Mouse (Mus musculus) A20 (cell line): ENCODE measurements at regions not wholly inside any gene's neighbourhood (a gene's known extent, or its start where the extent isn't known, plus 50 kb on each side); places are given as distances from the start of the nearest gene placed in this dataset.

ENCODE experiments used
- DNase-seq: peaks from one replicate; pipeline ENCODE4 v3.0.0-alpha.2; 2011; ENCODE audit warnings: low read depth, low spot score

- DNase-seq: peak; percentile 3
Observed at GRCm38 (mm10) chr6:100923070-100923469, 89.6 kb downstream of the Ppp4r2 start.

GRCm38 (mm10) chr6:100923686-100924085 lies 90.3 kb downstream of the Ppp4r2 start:
- no peak for DNase-seq

GRCm38 (mm10) chr6:100928791-100929758 lies 95.7 kb downstream of the Ppp4r2 start:
- DNase-seq: no peak

DNA sequence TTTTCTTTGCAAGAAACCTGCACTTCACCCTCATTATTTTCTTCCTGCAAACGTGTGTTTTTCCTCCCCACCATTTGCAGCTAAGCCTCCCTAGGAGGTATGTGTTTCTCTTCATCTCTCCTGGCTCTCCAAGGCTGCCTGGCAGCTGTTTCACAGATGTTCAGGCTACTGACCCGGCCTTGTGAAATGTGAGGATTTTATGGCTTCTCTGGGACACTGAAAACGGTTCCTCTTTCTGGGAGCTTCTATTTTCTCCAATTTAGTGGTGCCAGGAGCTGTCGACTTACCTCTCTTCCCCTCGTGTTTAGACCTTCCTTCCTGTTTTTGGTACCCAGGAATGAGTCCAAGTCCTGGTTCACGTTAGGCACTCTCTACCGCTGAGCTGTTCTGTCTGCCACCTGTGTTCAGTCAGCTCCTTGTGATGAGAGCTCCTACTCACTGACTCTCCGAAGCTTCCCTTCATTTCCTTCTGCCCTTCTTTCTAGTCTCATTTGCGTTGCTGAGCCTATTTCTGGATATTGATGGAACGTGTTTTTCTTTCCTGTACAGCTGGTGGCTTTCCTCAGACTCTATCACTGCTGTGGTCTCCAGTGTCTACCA lies 96.4 kb downstream of the Ppp4r2 start:
- no peak for DNase-seq

- no peak for DNase-seq
Observed at GRCm38 (mm10) chr6:100930706-100931105, 97.3 kb downstream of the Ppp4r2 start.

GRCm38 (mm10) chr6:100934424-100934823 lies 101.0 kb downstream of the Ppp4r2 start:
- no peak for DNase-seq

DNA sequence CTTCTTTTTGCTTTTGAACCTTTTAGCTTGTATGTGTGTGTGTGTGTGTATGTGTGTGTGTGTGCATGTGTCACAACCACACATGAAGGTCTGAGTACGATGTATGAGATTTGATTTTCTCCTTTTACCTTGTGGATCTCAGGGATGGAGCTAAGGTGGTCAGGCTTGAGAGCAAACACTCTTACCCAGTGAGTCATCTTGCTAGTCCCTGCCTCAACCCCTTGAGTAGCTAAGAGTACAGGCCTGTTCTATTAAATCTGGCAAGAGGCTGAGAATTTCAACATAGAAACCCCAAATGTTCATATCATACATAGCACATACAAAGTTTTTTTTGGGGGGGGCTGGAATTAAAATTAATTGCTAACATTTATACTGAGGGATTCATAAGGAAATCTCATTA lies 104.4 kb downstream of the Ppp4r2 start:
- no peak for DNase-seq

DNA sequence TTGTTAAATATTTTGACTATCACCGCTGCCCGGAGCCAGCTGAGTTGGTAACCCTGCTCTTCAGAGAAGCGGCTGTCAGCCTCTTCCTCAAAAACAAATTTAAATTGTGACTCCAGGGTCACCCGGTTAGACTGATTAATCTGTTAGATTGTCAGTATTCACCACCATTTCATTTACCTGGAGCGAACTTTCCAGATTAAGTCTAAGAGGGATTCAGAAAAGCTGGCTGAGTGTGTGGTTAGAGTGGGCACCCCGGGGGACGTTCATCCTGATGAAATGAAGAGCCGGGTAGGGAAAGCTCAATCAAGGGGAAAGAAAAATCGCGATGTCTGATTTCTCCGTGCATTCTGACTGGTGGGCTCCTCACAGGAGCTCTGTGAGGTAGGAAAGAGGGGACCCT lies 105.0 kb downstream of the Ppp4r2 start:
- DNase-seq: no peak

GRCm38 (mm10) chr6:100939042-100939441 lies 105.6 kb downstream of the Ppp4r2 start:
- no peak for DNase-seq

DNA sequence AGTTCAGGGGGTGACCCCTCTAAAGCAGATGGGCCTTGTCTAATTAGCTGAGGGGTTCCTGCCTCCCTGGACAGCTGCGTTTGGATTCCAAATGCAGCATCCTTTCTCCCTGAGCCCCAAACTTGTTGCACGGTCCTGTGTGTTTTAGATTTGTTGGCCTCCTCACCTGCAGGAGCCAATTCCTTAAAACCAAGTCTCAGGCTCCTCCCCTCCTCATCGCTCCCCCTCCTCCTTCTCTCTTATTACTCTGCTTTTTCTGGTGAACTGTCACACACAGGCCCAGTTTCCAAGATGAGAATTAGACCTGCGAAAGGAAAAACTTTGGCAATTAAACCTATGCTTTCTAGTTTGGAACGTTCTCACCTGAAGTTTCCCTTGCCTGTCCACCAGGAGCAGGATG lies 106.3 kb downstream of the Ppp4r2 start:
- no peak for DNase-seq

GRCm38 (mm10) chr6:100941686-100942085 lies 108.3 kb downstream of the Ppp4r2 start:
- DNase-seq: no peak

DNA sequence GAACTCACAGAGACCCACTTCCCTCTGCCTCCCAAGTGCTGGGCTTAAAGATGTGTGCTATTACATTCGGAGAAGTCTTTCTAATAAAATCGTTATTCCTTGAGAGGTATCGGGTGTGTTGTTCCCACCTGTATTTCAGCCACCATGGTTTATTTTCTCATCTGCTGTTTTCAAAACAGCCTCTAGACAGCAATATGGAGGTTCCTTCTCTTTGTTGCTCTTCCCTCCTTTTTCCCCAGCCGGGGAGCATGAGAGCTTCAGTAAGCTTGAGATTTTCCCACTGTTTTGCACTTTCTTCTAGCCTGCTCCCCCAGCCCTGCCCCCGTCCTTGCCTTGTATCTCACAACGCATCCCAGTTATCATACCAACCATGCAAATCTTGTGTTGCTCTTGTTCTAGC lies 109.5 kb downstream of the Ppp4r2 start:
- DNase-seq: no peak

DNA sequence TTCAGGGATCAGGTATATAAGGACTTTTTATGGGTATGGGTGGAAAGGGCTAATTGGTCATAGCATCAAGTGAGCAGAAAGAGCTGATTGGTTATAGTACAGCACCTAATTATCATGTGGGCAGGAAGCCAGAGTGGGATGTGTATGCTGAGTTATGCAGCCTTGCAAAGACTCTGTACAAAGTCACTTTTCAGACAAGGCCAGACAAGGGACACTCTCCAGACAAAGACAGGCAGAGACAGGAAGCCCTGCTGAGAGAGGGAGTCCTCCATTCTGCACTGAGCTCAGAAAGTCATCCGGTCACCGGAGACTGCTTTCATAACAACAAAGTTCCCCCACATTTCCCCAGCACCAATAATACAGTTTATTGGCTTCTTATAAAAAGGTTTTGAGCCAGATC lies 112.4 kb downstream of the Ppp4r2 start:
- no peak for DNase-seq

DNA sequence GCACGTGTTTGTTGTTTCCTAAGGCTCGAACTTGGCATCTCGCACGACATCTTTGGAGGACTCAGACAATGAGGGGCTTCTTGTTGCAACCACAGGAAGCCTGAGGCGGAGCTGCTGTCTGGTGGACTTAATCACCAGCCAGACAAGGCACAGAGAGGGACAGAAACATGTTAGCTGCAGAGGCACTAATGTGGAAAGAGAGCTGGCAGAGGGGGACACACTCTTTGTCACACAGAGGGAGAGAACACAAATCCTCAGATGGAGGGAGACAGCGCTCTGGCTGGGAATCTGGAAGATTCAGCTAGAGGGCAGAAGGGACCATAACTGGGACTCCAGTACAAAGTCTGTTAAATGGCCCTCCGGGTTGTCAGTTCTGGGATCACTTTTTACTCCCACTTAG lies 114.9 kb downstream of the Ppp4r2 start:
- no peak for DNase-seq

GRCm38 (mm10) chr6:100951646-100952045 lies 118.2 kb downstream of the Ppp4r2 start:
- no peak for DNase-seq

- DNase-seq: no peak
Observed at GRCm38 (mm10) chr6:100952470-100952869, 119.0 kb downstream of the Ppp4r2 start.

DNA sequence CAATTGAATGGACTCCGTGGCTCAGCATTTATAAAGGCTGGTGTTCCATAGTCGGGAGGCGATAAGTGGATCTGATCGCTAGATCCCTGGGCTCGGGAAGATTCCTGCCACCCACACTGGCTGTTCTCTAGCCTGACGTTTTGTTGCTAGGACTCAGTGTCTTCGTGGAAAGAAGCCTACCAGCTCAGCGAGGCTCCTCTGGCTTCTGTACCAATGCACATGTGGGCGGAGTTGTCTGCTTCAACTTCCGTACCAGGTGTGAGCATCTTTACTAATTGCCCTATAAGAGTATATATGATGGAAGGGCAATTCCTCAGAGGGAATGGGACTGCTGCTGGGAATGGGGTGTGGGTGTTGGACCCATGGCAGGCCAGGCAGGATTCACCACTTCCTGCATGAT lies 121.1 kb downstream of the Ppp4r2 start:
- DNase-seq: no peak

DNA sequence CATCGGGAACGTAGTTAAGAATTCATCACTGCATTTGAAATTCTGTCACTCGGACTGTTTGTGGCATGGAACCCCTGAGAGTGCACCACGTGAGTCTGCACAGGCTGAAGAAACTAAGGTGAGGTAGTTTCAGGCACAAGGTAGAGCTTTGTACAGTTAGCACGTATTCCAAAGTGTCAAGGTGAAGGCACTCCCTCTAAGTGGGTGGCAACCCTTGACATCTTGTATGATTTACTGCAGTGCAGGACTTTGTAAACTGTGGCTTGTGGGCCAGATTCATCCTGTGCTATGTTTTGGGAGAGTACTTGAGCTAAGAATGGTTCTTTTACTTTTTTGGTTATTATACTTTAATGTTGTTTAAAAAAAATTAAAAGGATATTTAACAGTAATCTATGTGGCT lies 133.1 kb downstream of the Ppp4r2 start:
- DNase-seq: no peak

GRCm38 (mm10) chr6:100968080-100968856 lies 134.8 kb downstream of the Ppp4r2 start:
- DNase-seq: no peak

DNA sequence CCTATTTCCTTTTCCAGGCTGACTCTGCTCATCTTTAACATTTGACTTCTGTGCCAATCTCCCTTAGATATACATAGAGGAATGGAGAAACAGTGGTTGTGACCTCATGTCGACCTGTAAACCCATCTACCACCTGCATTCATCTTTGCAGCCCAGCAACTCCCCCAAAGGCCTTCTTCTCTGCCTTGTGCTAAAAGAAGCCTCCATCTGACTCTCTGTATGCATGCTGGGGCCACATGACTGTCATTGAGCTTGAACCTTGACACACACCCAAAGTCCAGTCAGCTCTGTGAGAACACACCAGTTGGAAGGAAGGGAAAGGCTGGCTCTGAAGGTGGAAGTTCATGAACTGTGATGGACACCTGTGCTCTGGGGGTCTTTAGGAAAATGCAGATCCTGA lies 135.5 kb downstream of the Ppp4r2 start:
- no peak for DNase-seq

DNA sequence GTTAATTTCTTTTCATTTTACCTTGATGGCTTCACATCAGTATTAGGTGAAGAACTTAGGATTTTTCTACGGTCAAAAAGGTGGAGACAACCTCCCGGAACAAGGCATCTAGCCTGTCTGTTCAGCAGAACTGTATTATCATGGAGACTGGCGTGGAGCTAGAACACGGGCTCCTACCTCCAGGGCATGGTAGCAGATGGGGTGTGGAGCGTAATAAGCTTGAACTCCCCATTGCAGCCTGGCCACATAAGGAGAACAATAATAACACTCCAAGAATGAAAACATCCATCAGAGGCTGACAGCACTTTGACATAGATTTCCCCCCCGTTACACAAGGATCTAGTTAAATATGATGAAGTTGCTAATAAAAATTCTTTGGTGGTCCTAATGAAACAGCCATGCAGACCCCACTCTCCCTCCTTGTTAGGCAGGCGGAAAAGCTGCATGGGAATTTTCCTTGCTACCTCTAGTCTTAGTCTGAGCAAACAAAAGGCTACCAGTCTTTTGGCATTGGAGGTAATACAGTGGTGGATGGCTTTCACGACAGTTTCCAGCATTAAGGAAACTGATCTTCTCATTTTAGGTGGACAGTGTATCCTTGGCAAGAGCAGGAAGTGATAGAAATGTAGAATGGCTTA lies 137.5 kb downstream of the Ppp4r2 start:
- no peak for DNase-seq

DNA sequence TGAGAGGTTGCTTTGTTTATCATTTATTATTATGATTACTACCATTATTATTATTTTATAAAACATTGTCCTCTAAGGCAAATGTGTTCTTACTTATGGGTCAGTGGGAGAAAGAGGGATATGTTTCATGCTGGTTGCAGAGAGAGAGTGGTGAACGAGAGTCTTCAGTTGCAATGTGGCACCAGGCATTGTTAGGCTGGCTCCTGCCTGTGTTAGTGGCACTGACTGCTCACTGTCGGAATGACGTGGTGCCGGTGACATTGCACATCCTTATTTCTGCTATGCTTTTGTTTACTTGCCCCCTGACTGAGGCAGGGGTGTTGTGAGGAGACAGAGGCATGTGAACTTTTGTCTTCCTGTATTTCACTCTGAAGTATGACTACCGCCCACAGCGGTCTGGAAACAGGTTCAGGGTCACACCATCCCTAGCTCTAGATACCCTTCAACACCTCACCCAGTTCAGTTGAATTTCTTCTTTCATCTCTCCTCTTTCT lies 138.1 kb downstream of the Ppp4r2 start:
- DNase-seq: no peak
